Mouse (Mus musculus) embryonic facial prominence, embryonic 13.5 days (tissue): Measurements from ENCODE around the gene Mlxip. TPM values are rescaled to one million over a fixed set of nuclear protein-coding genes. Genes with fewer than 3 reads are reported as not detected.

Experiments
- ATAC-seq: fragments of 200-750 bp; cut with Nextera tagmentation; 2 replicates; pipeline ENCODE4 v1.8.0; 2017; ENCODE audit warnings: low read depth; ENCODE audit not compliant: insufficient number of reproducible peaks, insufficient read depth, low FRiP score, low TSS enrichment
- H3K27ac ChIP-seq: fragments of 300-500 bp; sonication (generic); 2 replicates; pipeline ENCODE4 v1.5.1; 2015; ENCODE audit warnings: moderate library complexity, mild to moderate bottlenecking, inconsistent platforms
- H3K27me3 ChIP-seq: fragments of 300-500 bp; sonication (generic); 2 replicates; pipeline ENCODE4 v1.6.1; 2015; ENCODE audit warnings: mild to moderate bottlenecking, inconsistent platforms
- H3K36me3 ChIP-seq: fragments of 300-500 bp; sonication (generic); 2 replicates; pipeline ENCODE4 v1.6.1; 2015; ENCODE audit warnings: mild to moderate bottlenecking, inconsistent platforms
- H3K4me1 ChIP-seq: fragments of 300-500 bp; sonication (generic); 2 replicates; pipeline ENCODE4 v1.6.1; 2015; ENCODE audit warnings: inconsistent platforms
- H3K4me2 ChIP-seq: fragments of 300-500 bp; sonication (generic); 2 replicates; pipeline ENCODE4 v1.6.1; 2015; ENCODE audit warnings: moderate library complexity, mild to moderate bottlenecking, inconsistent platforms
- H3K4me3 ChIP-seq: fragments of 300-500 bp; sonication (generic); 2 replicates; pipeline ENCODE4 v1.5.1; 2015; ENCODE audit warnings: mild to moderate bottlenecking, inconsistent platforms
- H3K9ac ChIP-seq: fragments of 300-500 bp; sonication (generic); 2 replicates; pipeline ENCODE4 v1.6.1; 2015; ENCODE audit warnings: mild to moderate bottlenecking, inconsistent platforms
- H3K9me3 ChIP-seq: fragments of 300-500 bp; sonication (generic); 2 replicates; pipeline ENCODE4 v1.6.1; 2016; ENCODE audit warnings: inconsistent platforms
- WGBS: fragments of 180-500 bp; shearing (Covaris S2); methylation state at CpG from one replicate; pipeline ENCODE4 v1.1.7; 2015; ENCODE audit warnings: mixed read lengths; 5-methylcytosine and 5-hydroxymethylcytosine counted together
- polyA plus RNA-seq: library from polyadenylated mRNA; unstranded; fragments of >200 nt; fragmentation: Nextera tagmentation; extraction: Ambion mirVana; gene quantifications from 2 replicates; pipeline ENCODE4 v1.2.1, GENCODE M21; 2015

Mlxip gene
- polyA plus RNA-seq, 1 experiment from 2014 or later: 14.0 TPM

DNA sequence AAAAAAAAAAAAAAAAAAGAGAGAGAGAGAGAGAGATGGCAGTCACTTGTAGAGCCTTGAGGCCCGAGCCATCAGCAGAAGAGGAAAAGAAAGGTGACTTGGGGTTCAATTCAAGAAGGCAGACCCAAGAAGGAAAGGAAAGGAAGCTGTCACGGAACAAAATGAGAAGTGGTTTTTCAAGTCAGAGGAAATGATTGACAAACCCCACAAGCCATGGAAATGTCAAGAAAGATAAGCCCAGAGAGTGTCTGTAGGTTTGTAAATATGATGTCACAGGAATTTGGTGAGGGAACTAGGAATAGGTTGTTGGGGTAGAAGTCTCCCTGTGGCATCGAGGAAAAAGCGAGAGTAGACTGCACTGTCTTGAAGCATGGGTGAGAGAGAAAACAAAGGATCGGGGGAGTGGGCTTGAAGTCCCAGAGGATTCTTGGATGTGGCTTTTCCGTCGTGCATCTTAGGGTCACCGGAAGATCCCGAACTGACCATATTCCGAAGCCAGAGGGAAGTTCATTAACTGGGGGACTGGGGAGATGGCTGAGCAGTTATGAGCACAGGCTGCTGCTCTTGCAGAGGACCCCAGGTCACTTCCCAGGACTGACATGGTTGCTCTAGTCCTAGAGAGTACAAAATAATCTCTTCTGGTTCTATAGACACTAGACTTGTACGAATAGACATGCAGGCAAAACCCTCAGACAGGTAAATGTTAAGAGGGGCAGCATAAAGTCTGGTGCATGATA lies 93.2 kb downstream of the Mlxip start:
- Histone ChIP-seq H3K9me3 (no peaks in the 10 kb centered on the region), H3K27me3 (peaks cover 9% of the 10 kb centered on the region; the same call in 1 of the 2 replicates), H3K36me3 (no peaks in the 10 kb centered on the region), H3K4me3 (no peak overlapping the region), H3K4me1 (peaks cover 12% of the 10 kb centered on the region), H3K4me2 (no peak overlapping the region), H3K27ac (no peak overlapping the region), H3K9ac (no peak overlapping the region)
- 84% methylated on average over 11 of the region's 11 CpGs for WGBS
- no peak for ATAC-seq

DNA sequence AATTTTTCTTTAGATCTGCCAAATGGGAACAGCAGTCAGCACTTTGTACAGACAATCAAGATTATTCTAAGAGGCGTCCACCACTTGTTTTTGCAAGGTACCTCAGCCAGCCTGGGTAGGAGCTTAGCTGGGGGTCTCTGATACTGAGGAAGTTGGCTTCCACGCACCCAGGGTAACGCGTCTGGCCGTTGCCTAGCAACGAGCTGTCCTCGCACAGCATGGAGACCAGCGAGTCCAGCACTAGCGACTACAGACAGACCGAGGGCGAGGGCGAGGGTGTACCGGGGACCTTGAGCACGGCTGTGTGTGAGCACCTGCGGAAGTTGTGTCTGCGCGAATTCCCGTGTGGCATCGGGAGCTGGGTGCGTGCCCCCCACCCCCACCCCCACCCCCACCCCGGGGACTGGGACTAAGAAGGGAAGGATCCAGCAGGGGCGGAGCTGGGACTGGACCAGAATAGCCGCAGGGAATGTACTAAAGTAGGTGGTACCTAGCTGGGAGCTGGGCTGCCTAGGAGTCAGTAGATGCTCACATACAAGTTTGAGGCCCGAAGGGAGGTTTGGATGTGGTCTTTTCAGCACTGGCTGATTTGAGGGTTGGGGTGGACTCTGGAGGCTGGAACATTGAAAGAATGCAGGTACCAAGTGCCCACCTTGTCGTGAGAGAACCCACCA lies 94.7 kb downstream of the Mlxip start, which contains the start of the genes Lrrc43 and Il31:
Gene Lrrc43 (plus strand): TSS at position 194 of the 674 bp plus-strand sequence.
Gene Il31 (minus strand): TSS at position 378 of the 674 bp plus-strand sequence.
- H3K27me3 ChIP-seq: peaks cover 9% of the 10 kb centered on the region; the same call in 1 of the 2 replicates
- H3K4me3 ChIP-seq: peak within 1 kb of the TSS; percentile 20
- H3K4me1 ChIP-seq: peaks cover 12% of the 10 kb centered on the region
- H3K9me3 ChIP-seq: no peaks in the 10 kb centered on the region
- no peak for ATAC-seq
- peak within 1 kb of the TSS; percentile 52 for H3K4me2 ChIP-seq
- H3K27ac ChIP-seq: no peak within 1 kb of the TSS
- 10% methylated on average over 25 of the region's 25 CpGs for WGBS
- no peak within 1 kb of the TSS for H3K9ac ChIP-seq
- no peaks in the 10 kb centered on the region for H3K36me3 ChIP-seq

DNA sequence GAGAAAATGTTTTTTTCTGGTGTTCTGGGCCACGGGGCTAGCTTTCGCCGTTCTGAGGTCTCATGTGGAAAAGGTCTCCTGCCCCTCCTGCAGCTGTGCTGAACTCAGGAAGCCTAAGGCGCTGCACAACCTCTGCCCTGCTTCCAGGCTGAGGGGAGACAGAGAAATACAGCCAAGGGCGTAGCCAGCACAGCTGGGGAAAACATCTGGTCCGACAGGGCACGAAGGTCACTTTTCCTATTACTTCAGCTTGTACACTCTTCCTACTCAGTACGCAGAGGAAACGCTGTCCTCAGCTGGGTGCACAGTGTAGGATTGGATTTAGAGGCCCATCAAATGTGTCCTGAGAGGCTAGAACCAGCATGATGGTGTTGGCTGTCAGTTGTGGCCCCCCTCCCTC lies 95.3 kb downstream of the Mlxip start:
- no peaks in the 10 kb centered on the region for H3K36me3 ChIP-seq
- H3K9ac ChIP-seq: no peak overlapping the region
- H3K4me3 ChIP-seq: no peak overlapping the region
- no peak for ATAC-seq
- no peak overlapping the region for H3K27ac ChIP-seq
- 45% methylated on average over 9 of the region's 9 CpGs for whole genome bisulfite sequencing
- peaks cover 12% of the 10 kb centered on the region for H3K4me1 ChIP-seq
- peaks cover 9% of the 10 kb centered on the region; the same call in 1 of the 2 replicates for H3K27me3 ChIP-seq
- H3K9me3 ChIP-seq: no peaks in the 10 kb centered on the region
- 0 out of 2 replicates have a peak overlapping the region, but pooled peaks have one; percentile 52 for H3K4me2 ChIP-seq

DNA sequence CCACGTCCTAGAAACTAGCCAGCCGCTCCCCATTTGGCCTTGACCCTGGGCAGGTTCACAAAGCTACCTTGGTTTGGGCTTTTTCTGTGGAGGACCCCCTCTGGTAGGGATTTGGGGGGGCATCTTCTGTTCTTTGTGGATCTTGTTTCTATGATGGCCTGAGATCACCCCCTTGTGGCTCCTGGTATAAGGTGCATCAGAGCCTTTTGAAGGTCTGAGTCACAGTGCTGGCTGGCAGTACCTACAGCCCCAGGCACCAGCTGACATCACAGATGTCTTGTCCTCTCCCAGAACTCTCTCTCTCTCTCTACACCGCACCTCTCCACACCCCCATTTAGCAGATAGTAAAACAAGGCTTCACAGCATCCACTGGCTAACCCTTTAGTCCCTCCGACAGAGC lies 105.1 kb downstream of the Mlxip start:
- 41% methylated on average over 4 of the region's 4 CpGs for WGBS
- H3K9ac ChIP-seq: no peak overlapping the region
- no peak overlapping the region for H3K27ac ChIP-seq
- no peak overlapping the region for H3K4me2 ChIP-seq
- peaks cover 18% of the 10 kb centered on the region for H3K4me1 ChIP-seq
- ATAC-seq: no peak
- H3K36me3 ChIP-seq: no peaks in the 10 kb centered on the region
- H3K27me3 ChIP-seq: peaks cover 5% of the 10 kb centered on the region; the same call in 1 of the 2 replicates
- no peak overlapping the region for H3K4me3 ChIP-seq
- no peaks in the 10 kb centered on the region for H3K9me3 ChIP-seq

DNA sequence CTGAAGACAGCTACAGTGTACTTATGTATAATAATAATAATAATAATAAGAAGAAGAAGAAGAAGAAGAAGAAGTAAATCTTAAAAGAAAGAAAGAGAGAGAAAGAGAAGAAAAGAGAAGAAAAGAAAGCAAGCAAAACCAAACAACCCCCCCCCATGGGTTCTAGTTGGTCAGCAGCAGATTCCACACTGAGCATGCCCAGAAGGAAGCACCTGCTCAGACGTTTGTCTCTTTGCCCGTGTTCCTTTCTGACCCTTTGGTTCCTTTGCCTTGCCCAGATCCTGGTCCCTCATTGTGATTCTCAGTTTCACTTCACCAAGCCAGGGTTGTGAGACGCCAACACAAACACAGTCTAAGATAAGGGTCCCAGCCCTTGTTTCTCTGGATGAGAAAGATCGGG lies 107.4 kb downstream of the Mlxip start:
- Histone ChIP-seq H3K4me2 (no peak overlapping the region), H3K27me3 (peaks cover 6% of the 10 kb centered on the region), H3K4me1 (peaks cover 13% of the 10 kb centered on the region), H3K4me3 (no peak overlapping the region), H3K9ac (no peak overlapping the region), H3K27ac (no peak overlapping the region), H3K36me3 (no peaks in the 10 kb centered on the region), H3K9me3 (no peaks in the 10 kb centered on the region)
- 77% methylated on average over 4 of the region's 4 CpGs for WGBS
- ATAC-seq: no peak

Other genes starting within 250 kb of the Mlxip start
- 95.3 and 107 TPM in 2 replicates for gene Psmd9, start 225.4 kb upstream of the Mlxip start, polyA plus RNA-seq
- gene Hpd, start 212.1 kb upstream of the Mlxip start, polyA plus RNA-seq: 0.65 TPM in 1 of 2 replicates, not detected in the other
- gene Wdr66, start 142.7 kb upstream of the Mlxip start, polyA plus RNA-seq: 1.4 and 1.7 TPM in 2 replicates
- gene Bcl7a, start 51.0 kb upstream of the Mlxip start, polyA plus RNA-seq: 37.5 and 41.0 TPM in 2 replicates
- gene Lrrc43, start 94.5 kb downstream of the Mlxip start, polyA plus RNA-seq: 0.12 TPM in 1 of 2 replicates, not detected in the other
- gene Il31, start 94.7 kb downstream of the Mlxip start, polyA plus RNA-seq: not detected in 2 replicates
- gene B3gnt4, start 115.7 kb downstream of the Mlxip start, polyA plus RNA-seq: 1.3 and 1.6 TPM in 2 replicates
- gene Diablo, start 129.4 kb downstream of the Mlxip start, polyA plus RNA-seq: 116 and 125 TPM in 2 replicates
- gene Gm49027, start 130.7 kb downstream of the Mlxip start, polyA plus RNA-seq: 0.49 and 0.95 TPM in 2 replicates
- gene Vps33a, start 178.2 kb downstream of the Mlxip start, polyA plus RNA-seq: 24.2 and 28.9 TPM in 2 replicates